Mouse (Mus musculus) erythroblast, adult 5-6 weeks (primary cell): ENCODE results near the gene Spata13. TPM values are rescaled to one million over a fixed set of nuclear protein-coding genes. Genes with fewer than 3 reads are reported as not detected.

Source experiments
- ATAC-seq: replicated peaks from 2 replicates; pipeline ENCODE4 v1.8.0; 2016; ENCODE audit warnings: moderate number of reproducible peaks, mild to moderate bottlenecking, moderate TSS enrichment, inconsistent platforms; ENCODE audit not compliant: poor library complexity, low FRiP score, severe bottlenecking
- total RNA-seq, 2 experiments: library from RNA; stranded (forward) in 1 of 2; stranded (reverse) in 1 of 2; fragments of 150-400 nt in 1 of 2; fragments of 200-764, 138-1000 nt in 1 of 2; gene quantifications; 2 replicates each; pipeline versions ENCODE4 v1.2.3 to v1.2.4; 2015 to 2017; ENCODE audit warnings: low replicate concordance in 2 of 2

The Spata13 gene
- total RNA-seq, 2 experiments from 2014 or later = 7.1 to 55.5 TPM

GRCm38 (mm10) chr14:60666252-60666651 is 32.5 kb downstream of the Spata13 start:
- no peak for ATAC-seq

- ATAC-seq = no peak
Observed at GRCm38 (mm10) chr14:60670191-60670590, 36.4 kb downstream of the Spata13 start.

DNA sequence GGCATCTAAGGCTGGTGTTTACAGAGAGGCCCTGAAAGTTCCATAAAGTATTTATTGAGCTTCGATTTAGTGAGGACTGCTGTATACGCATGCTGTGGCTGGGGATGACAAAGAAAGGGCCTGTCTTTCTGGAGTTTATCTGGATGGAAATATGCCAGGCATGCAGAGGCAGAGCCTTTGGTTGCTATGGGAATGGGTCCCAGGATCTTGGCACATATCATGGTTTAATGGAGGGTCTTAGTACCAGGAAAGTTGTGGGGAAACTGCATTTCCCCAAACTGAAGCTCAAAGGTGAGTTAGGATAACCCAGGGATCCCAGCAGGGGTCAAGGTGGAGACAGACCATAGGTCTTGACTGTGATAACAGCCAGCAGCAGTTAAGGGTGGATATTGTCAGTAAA is 37.7 kb downstream of the Spata13 start:
- no peak for ATAC-seq

- ATAC-seq = no peak
Observed at GRCm38 (mm10) chr14:60675697-60676096, 41.9 kb downstream of the Spata13 start.

DNA sequence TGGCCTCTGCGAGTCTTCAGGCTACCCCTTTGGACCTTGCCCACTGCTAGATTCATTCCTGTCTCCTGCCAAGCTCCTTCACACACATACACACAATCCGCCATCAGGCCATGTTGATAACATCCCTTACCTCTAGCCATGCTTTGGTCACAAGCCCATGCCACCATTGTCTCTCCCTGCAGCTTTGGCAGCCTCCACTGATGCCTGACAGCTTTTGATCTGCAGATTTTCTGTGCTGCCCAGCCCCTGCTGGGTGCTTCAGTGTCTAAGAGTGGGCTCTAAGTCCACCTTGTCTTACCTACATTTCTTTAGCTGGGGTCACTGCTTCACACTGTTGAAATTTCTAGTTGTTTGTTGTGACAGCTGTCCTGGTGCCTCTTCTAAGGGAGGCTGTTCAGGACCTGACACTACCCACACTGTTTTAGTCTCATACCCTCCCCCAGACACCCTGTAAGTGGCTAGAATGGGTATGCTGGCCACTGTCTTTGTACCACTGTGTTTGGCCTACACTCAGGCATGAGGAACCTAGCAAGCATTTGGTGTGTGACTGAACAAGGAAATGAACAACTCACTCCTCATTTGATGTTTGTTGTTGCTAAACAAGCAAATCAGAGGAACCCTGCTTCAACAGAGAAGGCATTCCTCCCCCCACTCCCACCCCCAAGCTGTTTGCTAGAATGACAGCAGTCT is 43.0 kb downstream of the Spata13 start:
- ATAC-seq = no peak

GRCm38 (mm10) chr14:60682361-60683023 is 48.7 kb downstream of the Spata13 start:
- ATAC-seq = no peak

DNA sequence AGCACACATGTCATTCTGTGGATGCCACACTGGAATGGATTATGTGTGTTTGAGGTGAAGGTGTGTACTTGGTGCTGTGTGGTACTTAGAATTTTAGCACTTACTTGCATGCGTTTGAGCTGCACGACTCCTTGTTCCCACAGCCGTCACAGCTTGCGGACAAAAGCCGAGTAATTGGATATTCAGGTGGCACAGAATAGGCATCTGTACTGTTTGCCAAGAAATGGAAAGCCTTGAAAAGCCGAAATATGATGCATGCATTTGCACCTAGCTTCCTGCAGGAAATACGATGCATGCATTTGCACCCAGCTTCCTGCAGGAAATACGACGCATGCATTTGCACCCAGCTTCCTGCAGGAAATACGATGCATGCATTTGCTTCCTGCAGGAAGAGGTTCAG is 50.2 kb downstream of the Spata13 start:
- no peak for ATAC-seq

DNA sequence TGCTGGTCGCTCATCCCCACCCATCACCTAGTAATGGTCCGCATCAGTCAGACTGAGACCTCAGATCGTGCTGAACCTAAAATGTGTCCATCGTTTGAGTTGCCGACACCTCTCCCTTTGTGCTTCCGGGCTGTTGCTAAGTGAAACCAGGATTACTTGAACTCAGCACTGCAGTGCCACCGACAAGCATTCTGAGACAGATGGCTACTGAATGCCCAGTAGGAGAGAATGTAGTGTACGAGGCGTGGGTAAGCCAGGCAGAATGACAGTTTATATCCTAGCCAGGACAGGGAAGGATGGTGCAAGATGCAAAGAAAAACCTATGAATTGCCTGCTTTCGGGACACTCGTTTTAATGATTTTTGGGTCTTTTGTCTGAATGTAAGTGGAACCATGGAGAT is 52.9 kb downstream of the Spata13 start:
- no peak for ATAC-seq

- ATAC-seq = no peak
Observed at GRCm38 (mm10) chr14:60687241-60687640, 53.4 kb downstream of the Spata13 start.

DNA sequence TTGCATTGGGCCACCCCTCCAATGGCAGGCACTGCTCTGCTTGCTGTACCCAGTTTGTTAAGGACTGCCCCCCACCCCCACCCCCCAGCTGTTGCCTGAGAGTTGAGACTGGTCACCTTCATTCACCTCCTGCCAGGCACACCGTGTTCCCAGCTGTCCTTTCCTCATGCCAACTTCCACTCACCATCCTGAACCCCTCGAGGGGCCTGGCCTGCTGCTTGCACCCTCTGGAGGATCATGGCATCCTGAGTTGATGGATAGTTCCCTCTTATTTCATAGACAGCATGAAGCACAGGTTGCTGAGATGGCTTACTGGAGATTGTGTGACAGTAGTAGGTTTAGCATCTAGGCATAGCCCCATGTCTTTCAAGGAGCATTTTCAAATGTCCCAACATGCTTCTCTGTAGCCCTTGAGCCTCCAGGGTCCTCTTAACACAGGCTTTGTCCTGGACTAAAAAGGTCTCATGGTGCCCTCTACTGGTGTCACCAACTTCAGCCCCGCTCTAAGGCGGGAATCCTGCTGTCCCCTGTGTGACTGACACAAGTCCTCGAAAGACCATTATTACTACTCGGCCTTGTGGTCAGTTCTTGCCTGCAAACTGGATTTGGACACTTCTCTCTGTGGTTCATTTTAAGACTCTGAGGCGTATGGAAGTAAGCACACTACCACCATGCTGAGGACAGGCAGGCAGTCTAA is 54.9 kb downstream of the Spata13 start:
- peak; percentile 58; the same call in 1 of the 2 replicates for ATAC-seq

GRCm38 (mm10) chr14:60689768-60690167 is 56.0 kb downstream of the Spata13 start:
- no peak for ATAC-seq

DNA sequence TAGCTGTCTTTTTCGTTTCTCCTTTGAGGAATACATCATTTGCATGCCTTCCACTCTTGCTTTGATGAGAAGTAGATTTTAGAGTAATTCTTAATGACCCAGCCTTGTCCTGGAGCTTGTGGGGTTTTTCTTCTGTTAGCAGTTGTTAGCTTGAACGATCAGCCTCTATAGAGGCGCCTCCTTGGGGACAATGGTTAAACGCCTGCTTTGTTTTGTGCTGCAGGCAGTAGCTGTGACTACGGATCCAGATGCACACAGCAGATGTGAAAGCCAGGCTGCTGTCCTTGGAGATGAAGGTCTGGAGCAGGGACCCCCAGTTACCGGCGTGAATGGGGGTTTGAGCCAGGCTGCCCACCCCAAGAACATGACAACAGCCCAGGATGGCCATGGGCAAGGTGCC is 56.8 kb downstream of the Spata13 start:
- ATAC-seq = no peak

DNA sequence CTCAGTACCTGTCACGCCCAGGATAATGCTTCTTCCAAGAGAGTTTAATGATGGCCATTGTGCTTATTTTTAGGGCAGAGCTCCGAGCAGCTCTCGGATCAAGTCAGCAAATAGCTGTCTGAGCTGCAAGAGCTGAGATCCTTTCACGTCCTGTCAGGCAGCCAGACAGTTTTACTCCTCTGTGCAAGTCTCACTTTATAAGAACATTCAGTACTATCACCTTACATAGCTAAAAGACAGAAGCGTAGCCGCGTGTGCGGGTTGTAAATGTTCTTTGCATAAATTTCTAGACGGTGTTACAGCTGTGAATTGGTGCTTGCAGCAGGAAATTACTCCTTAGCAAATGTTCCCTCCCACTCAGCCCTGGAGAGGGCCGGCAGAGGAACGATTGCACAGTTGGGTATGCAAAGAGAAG is 59.3 kb downstream of the Spata13 start:
- no peak for ATAC-seq

GRCm38 (mm10) chr14:60693666-60694065 is 59.9 kb downstream of the Spata13 start:
- ATAC-seq = no peak

DNA sequence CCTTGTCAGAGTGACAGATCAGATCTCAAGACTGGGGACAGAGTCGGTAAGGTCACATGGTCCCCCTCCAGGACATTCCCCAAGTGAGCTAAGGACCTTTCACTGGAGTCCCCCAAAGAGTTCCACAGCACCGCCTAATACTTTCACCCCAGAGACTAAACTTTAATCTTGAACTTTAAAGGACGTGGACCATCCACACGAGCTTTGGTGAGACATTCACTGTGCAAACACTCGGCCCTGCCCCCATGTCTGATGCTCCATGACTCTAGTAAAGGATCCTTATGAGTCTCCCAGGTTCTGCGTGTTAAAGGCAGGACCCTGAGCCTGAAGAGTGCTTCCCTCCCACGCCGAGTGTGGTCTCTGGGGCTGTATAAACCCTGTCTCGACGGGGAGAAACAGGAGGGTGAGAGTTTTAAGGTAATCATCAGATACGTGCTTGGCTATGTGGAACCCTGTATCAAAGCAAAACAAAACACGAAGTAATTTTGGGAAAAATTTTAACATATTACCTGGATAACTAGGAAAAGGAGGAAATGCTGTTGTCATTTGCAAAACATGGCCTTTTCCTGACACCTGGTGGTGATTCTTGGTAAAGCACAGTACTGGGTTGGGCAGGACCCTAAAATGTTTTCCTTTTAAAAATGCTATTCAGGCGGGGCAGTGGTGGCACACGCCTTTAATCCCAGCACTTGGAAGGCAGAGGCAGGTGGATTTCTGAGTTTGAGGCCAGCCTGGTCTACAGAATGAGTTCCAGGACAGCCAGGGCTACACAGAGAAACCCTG is 60.6 kb downstream of the Spata13 start:
- no peak for ATAC-seq

GRCm38 (mm10) chr14:60697351-60697750 is 63.5 kb downstream of the Spata13 start:
- no peak for ATAC-seq

GRCm38 (mm10) chr14:60698980-60699379 is 65.2 kb downstream of the Spata13 start:
- ATAC-seq = no peak

DNA sequence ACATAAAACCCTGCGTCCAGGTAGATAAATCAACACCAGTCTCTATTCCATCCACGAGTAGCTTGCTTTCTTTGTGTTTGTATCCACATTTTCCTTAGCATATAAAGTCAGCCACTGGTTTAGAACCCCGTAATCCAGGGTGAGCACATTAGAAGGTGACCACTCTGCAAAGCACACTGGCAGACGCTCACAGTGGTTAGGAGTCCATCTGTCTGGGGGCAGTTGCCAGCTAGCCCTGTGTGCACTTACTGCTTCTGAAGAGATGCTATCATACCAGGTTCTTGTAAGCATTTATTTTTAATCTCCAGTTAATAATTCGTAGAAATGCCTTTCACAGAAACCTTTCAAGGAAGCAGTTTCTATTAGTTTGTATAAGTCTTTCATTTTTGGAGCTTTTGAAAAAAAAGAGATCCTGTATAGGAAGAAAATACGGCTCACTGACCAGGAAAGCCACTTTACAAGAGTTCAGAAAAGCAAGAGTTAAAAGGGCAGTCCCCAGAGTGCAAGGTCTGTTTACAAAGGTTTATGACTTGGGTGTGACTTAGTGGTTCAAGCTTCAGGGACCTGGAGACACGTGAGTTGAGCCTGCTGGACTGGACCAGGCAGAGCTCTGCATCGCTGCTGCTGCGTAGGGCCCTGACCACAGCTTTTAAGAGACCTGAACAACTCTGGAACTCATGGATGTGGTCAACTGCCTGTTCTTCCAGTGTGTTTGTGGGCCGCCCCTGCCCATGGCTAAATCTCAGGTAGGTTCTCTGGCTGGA is 68.8 kb downstream of the Spata13 start:
- no peak for ATAC-seq

DNA sequence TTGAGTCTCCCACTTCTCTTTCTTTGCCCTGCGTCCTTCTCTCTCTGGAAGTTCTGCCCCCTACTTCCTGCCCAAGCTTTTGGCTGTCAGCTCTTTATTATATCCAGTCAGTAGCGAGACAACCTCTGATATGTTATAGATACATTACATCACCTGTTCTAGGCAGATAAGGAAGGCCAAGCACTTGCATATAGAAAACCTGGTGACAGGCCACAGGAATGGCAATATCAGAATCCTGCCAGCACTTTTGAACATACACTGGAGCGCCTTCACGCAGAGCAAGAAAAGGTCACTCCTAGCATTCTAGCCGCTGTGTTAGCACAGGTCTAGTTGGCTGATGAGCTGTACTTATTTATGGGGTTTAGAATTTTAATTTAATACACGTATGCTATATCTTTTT is 70.7 kb downstream of the Spata13 start:
- no peak for ATAC-seq

GRCm38 (mm10) chr14:60704961-60705360 is 71.2 kb downstream of the Spata13 start:
- no peak for ATAC-seq
